Mouse (Mus musculus): ENCODE results near the gene Traf6.
A peak's percentile ranks its signal among the peaks of the same experiment; 100 is the strongest.
"Not testable (repeated sequence)": the region's sequence is repeated elsewhere in the genome, so short reads cannot be mapped to it uniquely, and the experiment has no call there.

Traf6 gene

DNA sequence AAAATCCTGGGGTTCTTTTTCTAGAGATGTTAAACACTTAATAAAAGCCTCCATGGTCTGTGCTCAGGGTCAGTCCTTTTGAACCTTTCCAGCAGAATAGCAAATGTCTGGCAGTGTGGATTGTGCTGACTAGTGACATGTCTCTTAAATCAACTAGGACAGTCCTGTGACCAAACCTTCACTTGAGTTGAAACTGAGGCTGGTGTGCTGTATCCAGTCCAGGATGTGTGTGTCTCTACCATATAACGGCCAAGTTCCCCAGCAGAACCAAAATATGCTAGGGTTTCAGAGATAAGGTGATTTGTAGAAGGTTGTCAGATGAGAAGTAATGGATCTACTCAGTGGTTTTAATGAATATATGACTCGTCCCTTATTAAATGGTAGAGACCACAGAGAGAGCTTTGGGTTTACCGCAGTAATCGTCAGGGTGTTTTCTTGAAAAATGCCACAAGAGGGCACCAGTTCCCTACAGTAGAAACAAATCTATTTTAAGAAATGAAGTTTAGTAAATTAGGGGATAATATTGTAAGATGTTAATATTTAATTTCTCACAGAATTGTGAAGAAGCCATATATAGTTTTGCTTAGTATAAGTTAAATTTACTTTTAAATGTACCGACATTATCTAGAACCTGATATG, 15.5 kb downstream of the Traf6 start:
- DNase-seq (ENCODE audit: low read depth, low spot score): peak; percentile 39

DNA sequence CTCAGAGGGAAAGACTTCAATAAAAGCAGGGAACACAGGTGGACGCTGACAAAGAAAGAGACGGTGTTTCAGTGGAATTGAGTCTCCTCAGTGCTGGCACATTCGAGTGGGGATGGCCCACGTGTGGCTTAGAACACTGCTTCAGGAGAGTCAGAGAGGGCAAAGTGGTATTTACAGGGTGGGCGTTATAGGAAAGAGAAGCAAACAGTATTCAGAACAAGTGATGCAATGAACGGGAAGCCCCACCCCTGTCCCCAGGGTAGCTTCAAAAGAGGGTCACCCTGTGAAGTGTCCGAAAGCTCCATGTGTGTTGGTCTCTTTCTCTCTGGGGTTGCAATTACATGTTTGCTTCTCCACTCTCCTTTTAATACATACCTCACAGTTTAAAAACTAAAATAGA, 17.4 kb downstream of the Traf6 start:
- no peak for DNase-seq (ENCODE audit: low read depth, low spot score)

GRCm38 (mm10) chr2:101699284-101699683, 21.1 kb downstream of the Traf6 start:
- peak; percentile 18 for DNase-seq (ENCODE audit: low read depth, low spot score)

DNA sequence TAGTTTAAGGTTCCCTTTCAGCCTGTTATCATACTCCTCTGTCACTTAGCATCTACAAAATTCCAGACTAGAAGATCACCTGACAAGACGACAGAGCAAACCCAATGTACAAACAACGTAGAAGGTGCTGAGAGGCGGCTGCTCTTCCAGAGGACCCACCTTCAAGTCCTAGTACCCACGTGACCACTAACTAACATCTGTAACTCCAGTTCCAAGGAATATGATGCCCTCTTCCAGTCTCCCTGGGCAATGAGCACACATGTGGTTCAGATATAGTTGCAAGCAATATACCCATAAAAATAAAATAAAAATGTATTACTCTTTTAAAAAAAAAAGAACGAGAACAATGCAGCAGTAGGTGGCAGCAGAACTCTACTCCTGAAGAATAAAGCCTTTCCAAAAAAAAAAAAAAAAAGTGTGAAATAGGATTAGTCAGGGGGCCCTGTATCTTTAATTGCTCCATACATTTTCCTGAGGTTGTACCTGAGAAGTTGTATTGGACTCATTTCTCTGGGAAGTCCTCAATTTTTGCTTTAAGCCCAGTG, 27.8 kb downstream of the Traf6 start:
- DNase-seq (ENCODE audit: low read depth, low spot score): peak; percentile 32

DNA sequence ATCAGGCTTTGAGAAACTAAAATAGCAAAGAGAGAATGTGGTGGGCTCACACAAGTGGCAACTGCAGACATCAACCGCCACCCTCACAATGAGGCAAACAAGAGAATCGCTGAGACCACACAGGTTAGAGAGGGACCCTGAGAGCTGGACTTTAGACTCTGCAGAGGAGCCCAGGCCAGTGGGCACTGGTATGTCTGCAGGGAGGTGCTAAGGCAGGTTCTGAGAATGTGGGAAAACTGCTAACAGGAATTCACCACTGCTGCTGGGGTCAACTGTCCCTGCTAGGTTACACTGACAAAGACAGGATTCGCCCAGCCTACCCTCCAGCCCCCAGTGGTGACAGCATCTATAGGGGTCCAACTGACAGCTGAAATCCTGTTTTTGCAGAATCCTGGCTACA, 33.4 kb downstream of the Traf6 start:
- DNase-seq (ENCODE audit: low read depth, low spot score): no peak

DNA sequence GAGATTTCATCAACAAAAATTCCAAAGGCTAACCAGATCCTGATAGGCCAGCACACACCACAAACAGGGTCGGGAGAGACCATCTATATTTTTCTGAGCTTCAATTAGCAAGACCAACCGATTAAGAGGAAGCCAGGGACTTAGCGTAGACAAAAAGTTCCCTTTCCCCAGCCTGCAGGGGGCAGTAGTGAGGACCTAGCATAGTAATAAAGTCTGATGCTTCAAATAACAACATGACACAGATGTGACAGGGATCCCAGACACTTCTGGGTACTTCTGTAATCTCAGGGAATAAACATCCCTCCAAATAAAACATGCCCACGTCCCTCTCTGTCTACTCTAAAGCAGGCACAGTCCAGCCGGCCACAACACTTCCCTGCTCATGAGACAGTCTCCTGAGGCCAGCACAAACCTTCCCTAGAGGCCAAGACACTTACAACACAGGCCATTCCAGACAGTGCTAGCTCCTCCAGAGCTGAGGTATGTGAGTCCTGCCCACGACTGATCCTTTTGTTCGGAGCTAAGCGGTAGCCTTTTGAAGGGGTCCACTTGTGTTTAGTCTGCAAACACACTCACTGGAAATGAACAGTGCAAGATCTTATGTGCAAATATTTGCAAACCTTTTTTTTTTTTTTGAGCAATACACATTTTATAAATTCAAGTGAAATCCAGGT, 37.6 kb downstream of the Traf6 start:
- peak; percentile 74 for DNase-seq (ENCODE audit: low read depth, low spot score)

DNA sequence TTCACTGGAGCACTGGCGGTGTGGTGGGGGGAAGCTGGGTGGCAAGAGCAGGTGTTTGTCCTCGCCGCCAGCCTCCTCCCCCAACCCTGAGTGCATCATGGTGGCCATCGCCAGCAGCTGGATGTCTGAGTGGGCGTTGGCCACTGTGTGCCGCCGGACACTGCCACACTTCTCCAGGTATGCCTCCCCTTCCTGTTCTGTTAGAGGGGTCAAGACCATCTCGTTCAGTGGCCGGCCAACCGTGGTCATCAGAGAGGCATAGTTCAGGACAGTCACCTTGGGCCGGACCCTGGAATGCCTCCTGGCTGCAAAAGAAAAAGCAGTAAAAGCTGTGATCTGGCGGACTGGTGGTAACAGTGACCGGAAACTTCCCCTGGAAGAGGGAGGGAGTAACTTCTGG, 38.9 kb downstream of the Traf6 start:
- DNase-seq (ENCODE audit: low read depth, low spot score): no peak

- DNase-seq (ENCODE audit: low read depth, low spot score): no peak
Measured at GRCm38 (mm10) chr2:101721835-101722234, 43.6 kb downstream of the Traf6 start.

DNA sequence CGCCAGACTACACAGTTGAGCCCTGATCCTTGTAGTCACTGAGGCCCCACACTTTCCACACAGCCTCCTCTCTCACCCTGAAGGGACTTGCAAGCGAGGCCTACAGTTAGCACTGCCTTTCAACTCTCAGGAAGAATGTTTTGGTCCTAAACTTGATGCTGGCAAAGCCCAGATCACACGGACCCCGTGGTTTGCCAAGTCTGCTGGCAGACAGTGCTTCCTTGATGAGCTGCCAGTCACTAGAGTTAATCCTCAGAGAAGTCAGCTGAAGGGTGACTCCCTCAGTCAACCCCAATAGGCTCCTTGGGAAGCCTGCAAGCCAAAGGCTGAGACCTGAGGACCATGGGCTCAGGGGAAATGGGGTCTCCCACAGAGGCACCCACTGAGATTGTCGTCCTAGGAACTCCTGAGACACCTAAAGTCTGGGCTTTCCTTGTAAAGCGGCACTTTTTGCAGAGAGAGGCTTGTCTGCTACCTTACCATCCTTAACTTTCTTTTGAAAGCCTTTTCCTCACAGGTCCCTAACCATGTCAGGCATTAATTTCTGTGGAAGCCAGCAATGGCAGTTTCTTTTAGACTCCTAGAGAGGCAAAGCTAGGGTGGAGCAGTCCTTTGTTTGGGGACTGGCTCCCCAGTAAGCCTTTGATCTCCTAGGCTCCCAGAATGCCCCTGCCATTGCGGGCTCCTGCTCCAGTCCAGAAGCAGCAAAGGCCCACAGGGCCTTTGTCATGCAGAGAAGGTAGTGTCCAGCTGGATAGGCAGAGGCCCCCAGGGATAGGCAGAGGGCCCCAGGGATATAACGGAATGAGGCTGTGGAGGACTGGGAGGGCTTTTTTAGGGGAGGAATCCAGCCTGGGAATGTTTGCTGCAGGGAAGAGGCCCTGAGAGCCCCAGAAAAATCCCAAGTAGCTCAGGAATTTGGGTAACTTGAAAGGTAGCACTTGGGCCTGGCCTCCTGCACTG, 44.4 kb downstream of the Traf6 start:
- no peak for DNase-seq (ENCODE audit: low read depth, low spot score)

GRCm38 (mm10) chr2:101723333-101723881, 45.2 kb downstream of the Traf6 start:
- DNase-seq (ENCODE audit: low read depth, low spot score): no peak

DNA sequence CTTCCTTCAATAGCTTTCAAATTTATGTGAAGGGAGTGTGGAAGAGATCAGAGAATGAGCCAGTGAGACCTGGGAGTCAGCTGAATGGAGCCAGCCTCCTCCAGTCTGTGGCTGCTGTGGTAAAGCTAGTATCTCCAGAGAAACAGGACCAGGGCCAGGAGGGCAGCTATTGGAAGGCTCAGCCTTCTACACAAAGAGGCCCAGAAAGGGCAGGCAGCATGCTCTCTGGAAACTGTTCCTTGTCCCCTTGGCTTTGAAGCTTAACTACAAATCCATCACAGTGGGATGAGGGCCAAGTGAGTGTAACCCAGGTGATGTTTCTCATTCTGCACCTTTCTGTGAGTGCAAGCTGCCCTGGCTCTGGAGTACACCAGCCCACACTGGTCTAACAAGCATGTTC, 49.6 kb downstream of the Traf6 start:
- DNase-seq (ENCODE audit: low read depth, low spot score): no peak

DNA sequence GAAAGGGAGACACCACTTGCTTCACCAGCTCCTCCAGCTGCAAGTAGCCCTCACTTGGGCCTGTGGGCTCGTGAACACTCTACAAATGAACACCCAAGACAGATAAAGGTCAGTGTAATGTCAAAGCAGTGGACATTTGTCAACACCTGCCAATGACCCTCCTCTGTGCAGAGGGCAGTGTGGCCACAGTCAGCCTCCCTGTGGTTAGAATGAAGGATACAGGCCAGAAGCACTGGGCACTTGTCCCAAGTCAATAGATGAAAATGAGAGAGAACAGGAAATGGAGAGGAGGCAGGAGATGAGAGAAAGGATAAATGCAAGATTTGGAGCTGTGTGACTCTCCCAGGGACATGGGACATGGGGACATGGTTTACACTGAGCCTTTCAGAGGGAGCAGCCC, 51.2 kb downstream of the Traf6 start:
- no peak for DNase-seq (ENCODE audit: low read depth, low spot score)

DNA sequence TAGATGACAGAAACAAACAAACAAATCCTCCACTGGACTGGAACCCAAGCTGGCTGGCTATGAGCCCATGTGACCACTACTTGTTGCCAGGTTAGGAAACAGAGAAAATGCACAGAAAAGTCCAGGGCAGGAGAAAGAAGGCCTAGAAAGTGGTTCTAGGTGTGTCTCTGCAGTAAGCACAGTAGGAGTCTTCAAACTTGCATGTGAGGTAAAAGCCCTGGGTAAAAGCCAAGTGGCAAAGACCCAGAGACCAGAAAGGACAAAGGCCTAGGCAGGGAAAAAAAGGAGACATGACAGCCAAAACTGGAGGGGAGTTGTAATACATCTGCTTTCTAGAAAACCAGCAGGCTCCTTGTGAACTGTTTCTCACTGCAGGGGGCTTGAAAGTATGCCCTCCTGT, 52.7 kb downstream of the Traf6 start:
- peak; percentile 14 for DNase-seq (ENCODE audit: low read depth, low spot score)

DNA sequence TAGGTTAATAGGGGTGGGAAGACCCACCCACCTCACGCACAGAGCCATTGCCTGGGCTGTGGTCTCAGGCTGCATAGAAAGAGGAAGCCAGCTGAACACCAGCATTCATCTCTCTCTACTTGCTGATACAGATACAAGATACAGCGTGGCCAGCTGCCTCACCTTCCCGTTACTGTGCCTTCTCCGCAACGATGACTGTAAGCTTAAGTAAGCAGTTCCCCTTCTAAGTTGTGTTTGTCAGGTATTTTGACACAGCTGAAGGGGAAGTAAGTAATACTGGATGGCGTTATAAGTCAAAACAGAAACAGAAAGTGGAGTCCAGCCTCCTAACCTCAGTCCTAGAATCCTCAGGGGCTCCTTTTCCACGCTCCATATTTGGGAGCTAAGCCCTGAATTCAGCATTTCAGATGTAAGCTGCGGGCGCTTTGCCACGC, 54.6 kb downstream of the Traf6 start:
- peak; percentile 92 for DNase-seq (ENCODE audit: low read depth, low spot score)

DNA sequence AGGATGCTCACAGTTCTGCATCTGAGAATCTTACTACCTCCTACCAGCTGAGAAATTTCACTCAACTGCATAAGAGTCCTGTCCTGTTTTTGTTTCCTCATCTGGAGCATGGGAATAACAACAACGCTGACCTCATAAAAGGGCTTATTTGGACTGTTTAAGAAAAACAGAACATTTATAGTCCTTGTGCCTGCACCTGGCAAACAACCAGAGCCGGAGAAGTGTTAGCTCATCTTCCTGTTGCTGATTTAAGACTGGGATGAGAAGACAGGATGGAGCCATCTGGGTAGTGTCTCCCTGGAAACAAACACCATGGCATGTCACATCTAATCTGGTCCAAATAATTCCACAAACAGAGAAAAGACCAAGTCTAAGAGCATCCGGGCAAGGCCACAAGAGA, 55.3 kb downstream of the Traf6 start:
- no peak for DNase-seq (ENCODE audit: low read depth, low spot score)

- no peak for DNase-seq (ENCODE audit: low read depth, low spot score)
Measured at GRCm38 (mm10) chr2:101739914-101740313, 61.7 kb downstream of the Traf6 start.

DNA sequence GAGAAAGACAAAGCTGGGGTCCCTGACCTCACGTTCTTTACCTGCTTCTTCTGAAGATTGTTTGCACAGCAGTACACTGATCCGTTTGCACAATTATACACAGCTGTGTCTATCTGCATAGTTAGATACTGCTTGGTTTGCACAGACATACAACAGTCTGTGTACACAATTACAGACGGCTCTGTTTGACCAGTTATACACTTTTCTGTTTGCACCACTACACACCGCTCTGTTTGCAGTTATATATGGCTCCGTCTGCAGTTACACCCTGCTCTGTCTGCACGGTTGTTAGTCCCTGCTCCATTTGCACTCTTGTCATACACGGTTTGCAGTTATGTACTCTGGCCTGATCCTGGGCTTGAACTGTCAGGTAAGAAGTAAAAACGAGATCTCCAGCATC, 63.4 kb downstream of the Traf6 start:
- no peak for DNase-seq (ENCODE audit: low read depth, low spot score)

DNA sequence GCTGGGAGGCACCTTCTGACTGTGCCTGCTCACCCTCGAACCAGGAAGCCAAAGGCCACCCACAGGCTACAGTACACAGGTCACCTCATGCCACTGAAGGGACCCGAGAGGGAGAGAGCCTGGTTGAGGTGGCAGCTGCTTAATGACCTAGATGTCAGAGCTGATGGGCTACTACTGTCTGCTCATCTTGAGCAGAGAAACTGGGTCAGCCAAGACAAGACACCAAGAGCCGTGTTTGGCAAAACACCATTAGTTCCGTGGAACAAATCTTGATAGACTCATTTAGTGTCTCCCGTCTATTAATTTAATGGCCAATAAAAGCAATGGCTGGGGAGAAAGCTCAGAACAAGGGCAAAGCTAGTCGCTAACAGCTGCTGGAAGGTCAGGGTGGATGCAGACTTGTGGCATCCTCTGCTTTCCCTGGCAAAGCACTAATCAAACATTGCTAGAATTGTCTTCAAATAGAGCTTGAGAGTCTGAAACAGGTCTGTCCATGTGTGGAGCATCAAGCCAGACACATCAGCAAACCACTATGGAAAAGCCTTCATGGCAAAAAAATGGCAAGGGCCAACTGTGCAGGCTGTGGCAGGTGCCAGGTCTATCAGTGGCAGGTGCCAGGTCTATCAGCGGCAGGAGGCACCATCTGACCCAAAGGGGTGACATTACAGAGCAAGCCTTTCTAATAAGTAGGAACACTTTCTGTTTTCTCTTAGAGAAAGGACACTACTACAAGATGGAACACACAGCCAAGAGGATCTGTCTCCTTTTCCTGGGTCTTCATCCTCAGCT, 64.0 kb downstream of the Traf6 start:
- DNase-seq (ENCODE audit: low read depth, low spot score): no peak

- not testable (repeated sequence) for DNase-seq (ENCODE audit: low read depth, low spot score)
Measured at GRCm38 (mm10) chr2:101745656-101746055, 67.4 kb downstream of the Traf6 start.

DNA sequence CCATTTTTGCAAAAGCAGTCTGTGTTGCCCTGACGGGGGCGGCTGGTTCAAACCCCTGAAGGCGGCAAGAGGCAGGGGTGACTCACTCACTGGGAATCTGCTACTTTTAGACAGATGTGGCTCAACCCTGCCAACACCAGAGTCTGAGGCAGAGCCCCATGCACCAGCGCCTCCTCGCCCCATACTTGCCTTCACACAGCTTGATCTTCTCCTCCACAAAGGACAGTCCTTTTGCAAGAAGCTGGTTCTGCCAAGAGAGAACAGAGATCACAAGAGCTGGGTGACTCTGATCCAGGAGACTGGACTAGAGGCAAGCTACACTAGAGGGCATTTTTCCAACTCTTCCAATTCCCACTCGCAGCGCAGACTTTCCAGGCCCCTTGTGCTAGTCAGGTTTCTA, 68.3 kb downstream of the Traf6 start:
- no peak for DNase-seq (ENCODE audit: low read depth, low spot score)
